ENCODE assay signal across 9 mouse cellular contexts in genomic region chr2:113654583-113654982, GRCm38 (mm10).
A peak's percentile ranks its signal among the peaks of the same experiment; 100 is the strongest.
DNase-seq lines count a peak whose midpoint lies in the region; ATAC-seq and TF ChIP-seq lines count a peak whose summit lies in the region.
"Had no signal": no experiment of that assay in that cellular context is flagged by ENCODE, and none has a peak within 500 bp of the region (broad histone marks: within the 10 kb centered on the region; RNA-seq: fewer than 3 reads in every experiment).

No protein-coding gene starts in this region.

- H3K27ac ChIP-seq in kidney, adult 2 months (ENCODE audit: insufficient read depth, low read depth, low read length), result no peak overlapping the region
- H3K27ac ChIP-seq in cerebellum, adult 2 months (ENCODE audit: insufficient read depth, low read length), result no peak overlapping the region
- H3K27ac ChIP-seq in hindbrain, postnatal 0 days, result peak overlapping the region; percentile 42; the same call in 1 of the 2 replicates
- H3K27ac ChIP-seq in left cerebral cortex, adult 2 months, result no peak overlapping the region
- no peak overlapping the region for H3K27ac ChIP-seq in gastrocnemius, adult 2 months

- DNase-seq in kidney, adult 2 months, result peak; percentile 28
- DNase-seq in kidney, postnatal 25 days, result no peak
- peak; percentile 67 for DNase-seq in Muller cell, postnatal 12 days (ENCODE audit: inconsistent ontology term)
- DNase-seq in cerebellum, adult 2 months, result peak; percentile 36 to 55
- peak; percentile 77 for DNase-seq in hindbrain, postnatal 0 days (ENCODE audit: low spot score)
- DNase-seq in left cerebral cortex, adult 2 months (ENCODE audit: extremely low spot score in 1 of 2, low spot score in 2 of 2), result no peak
- no peak for DNase-seq in gastrocnemius, adult 2 months

- 58% methylated on average over 6 of the region's 6 CpGs for WGBS in kidney, adult 2 months
- WGBS in cerebellum, adult 2 months, result 12% methylated on average over 6 of the region's 6 CpGs
- 36% methylated on average over 6 of the region's 6 CpGs for WGBS in hindbrain, postnatal 0 days

- intact Hi-C loops in left cerebral cortex, adult 2 months (cut with DNase I), result no loop called here
- intact Hi-C loops in gastrocnemius, adult 2 months (cut with DNase I), result loop anchor here (5.0 to 10.0 kb wide), 2 partner anchors 117 to 150 kb away; no protein-coding TSS in a partner anchor

- H3K9ac ChIP-seq in hindbrain, postnatal 0 days (replicated peaks; ENCODE audit: low read length), result no peak overlapping the region

- no peaks in the 10 kb centered on the region for H3K4me1 ChIP-seq in kidney, adult 2 months (ENCODE audit: control insufficient read depth, insufficient read depth, low read length)
- H3K4me1 ChIP-seq in cerebellum, adult 2 months (ENCODE audit: control insufficient read depth, insufficient read depth, low read length), result peaks cover 15% of the 10 kb centered on the region
- H3K4me1 ChIP-seq in hindbrain, postnatal 0 days (ENCODE audit: insufficient read depth, low read length), result peaks cover 17% of the 10 kb centered on the region
- H3K4me1 ChIP-seq: megakaryocyte, embryonic 14.5 days had no signal

- no peak overlapping the region for H3K4me3 ChIP-seq in kidney, adult 2 months (ENCODE audit: insufficient read depth, low read depth, low read length)
- no peak overlapping the region for H3K4me3 ChIP-seq in cerebellum, adult 2 months (replicated peaks; ENCODE audit: insufficient read depth, low read depth, low read length)
- no peak overlapping the region for H3K4me3 ChIP-seq in hindbrain, postnatal 0 days (ENCODE audit: low read length)
- H3K4me3 ChIP-seq in left cerebral cortex, adult 2 months, result no peak overlapping the region
- no peak overlapping the region for H3K4me3 ChIP-seq in gastrocnemius, adult 2 months
- H3K4me3 ChIP-seq: megakaryocyte, embryonic 14.5 days had no signal

- H3K27me3 ChIP-seq in kidney, adult 2 months (replicated peaks; ENCODE audit: control insufficient read depth, insufficient read depth, low read length), result no peaks in the 10 kb centered on the region
- H3K27me3 ChIP-seq in cerebellum, adult 2 months (ENCODE audit: control insufficient read depth, insufficient read depth, low read length), result no peaks in the 10 kb centered on the region
- H3K27me3 ChIP-seq in hindbrain, postnatal 0 days (ENCODE audit: insufficient read depth, low read length), result no peaks in the 10 kb centered on the region
- H3K27me3 ChIP-seq: megakaryocyte, embryonic 14.5 days had no signal

- H3K36me3 ChIP-seq in kidney, adult 2 months (ENCODE audit: control insufficient read depth, insufficient read depth, low read length), result no peaks in the 10 kb centered on the region
- H3K36me3 ChIP-seq in hindbrain, postnatal 0 days (ENCODE audit: insufficient read depth, low read length), result no peaks in the 10 kb centered on the region

- TF ChIP-seq POLR2A in kidney, adult 2 months (IDR thresholded peaks at IDR 0.05; ENCODE audit: low read depth, low read length), result no peak
- TF ChIP-seq POLR2A in cerebellum, adult 2 months (IDR thresholded peaks at IDR 0.05; ENCODE audit: borderline replicate concordance, insufficient read depth, low read length), result no peak

- TF ChIP-seq CTCF in kidney, adult 2 months (conservative IDR thresholded peaks at IDR 0.05; ENCODE audit: insufficient read depth, insufficient read length, low read depth, low read length), result no peak
- no peak for TF ChIP-seq CTCF in cerebellum, adult 2 months (IDR thresholded peaks at IDR 0.05; ENCODE audit: borderline replicate concordance, insufficient read depth, low read depth, low read length)
- TF ChIP-seq CTCF in hindbrain, postnatal 0 days (IDR thresholded peaks at IDR 0.05; ENCODE audit: low read depth), result no peak
- no peak for TF ChIP-seq CTCF in left cerebral cortex, adult 2 months (IDR thresholded peaks at IDR 0.05)
- TF ChIP-seq CTCF in gastrocnemius, adult 2 months (IDR thresholded peaks at IDR 0.05), result no peak

- no peak overlapping the region for H3K4me2 ChIP-seq in hindbrain, postnatal 0 days (ENCODE audit: low read depth, low read length)

- peak; percentile 90 for ATAC-seq in hindbrain, postnatal 0 days
- no peak for ATAC-seq in CD4-positive, CD25-positive, alpha-beta regulatory T cell, adult 4 months

- no peaks in the 10 kb centered on the region for H3K9me3 ChIP-seq in hindbrain, postnatal 0 days (ENCODE audit: low read length)
- H3K9me3 ChIP-seq: megakaryocyte, embryonic 14.5 days had no signal

Comparison
In these comparisons a context has a peak if more than half of its experiments do, and no peak if none do; other contexts are left out.
1. DNase-seq: peak in kidney, adult 2 months (single experiment), Muller cell, postnatal 12 days (single experiment), cerebellum, adult 2 months (2 of 2) and hindbrain, postnatal 0 days (single experiment); none in kidney, postnatal 25 days (0 of 2), left cerebral cortex, adult 2 months (0 of 2) and gastrocnemius, adult 2 months (single experiment).